Mouse (Mus musculus): Measurements from ENCODE around the gene Pcca. TPM values are rescaled to one million over a fixed set of nuclear protein-coding genes. Genes with fewer than 3 reads are reported as not detected.

Pcca gene
- polyA plus RNA-seq, 1 experiment, result 28.3 TPM

GRCm38 (mm10) chr14:122920011-122920410 lies 385.9 kb downstream of the Pcca start:
- DNase-seq (ENCODE audit: low spot score), result no peak

- no peak for DNase-seq (ENCODE audit: low spot score)
Measured at GRCm38 (mm10) chr14:122936460-122936859, 402.3 kb downstream of the Pcca start.

Other genes with a start within 250 kb of the Pcca start
- not detected in 2 replicates for gene Gm5089, start 83.2 kb upstream of the Pcca start, polyA plus RNA-seq (2012; rRNA removed)
- not detected in 2 replicates for gene Zic5, start 68.6 kb upstream of the Pcca start, polyA plus RNA-seq (2012; rRNA removed)
- gene Zic2, start 58.9 kb upstream of the Pcca start, polyA plus RNA-seq (2012; rRNA removed), result 0.07 TPM in 1 of 2 replicates, not detected in the other
- not detected in 2 replicates for gene Gm10837, start 43.7 kb upstream of the Pcca start, polyA plus RNA-seq (2012; rRNA removed)

All from urinary bladder, adult 2 months (tissue).